Mouse (Mus musculus) midbrain, embryonic 16.5 days (tissue): Measurements from ENCODE around the gene Atp6v1a. TPM values are rescaled to one million over a fixed set of nuclear protein-coding genes. Genes with fewer than 3 reads are reported as not detected.
A peak's percentile ranks its signal among the peaks of the same experiment; 100 is the strongest.

Source experiments
- ATAC-seq: fragments of 200-750 bp; cut with Nextera tagmentation; 2 replicates; pipeline ENCODE4 v1.8.0; 2017; ENCODE audit warnings: moderate TSS enrichment
- H3K27ac ChIP-seq: fragments of 300-500 bp; sonication (generic); 2 replicates; pipeline ENCODE4 v1.5.1; 2014; ENCODE audit warnings: mild to moderate bottlenecking, low read length, mixed read lengths
- H3K27me3 ChIP-seq: fragments of 300-500 bp; sonication (generic); 2 replicates; pipeline ENCODE4 v1.6.1; 2014; ENCODE audit warnings: low read depth, low read length, mixed read lengths; ENCODE audit not compliant: control insufficient read depth, insufficient read depth
- H3K36me3 ChIP-seq: fragments of 300-500 bp; sonication (generic); 2 replicates; pipeline ENCODE4 v1.6.1; 2014; ENCODE audit warnings: mild to moderate bottlenecking, low read length, moderate library complexity, mixed read lengths; ENCODE audit not compliant: control insufficient read depth, insufficient read depth
- H3K4me1 ChIP-seq: fragments of 300-500 bp; sonication (generic); 2 replicates; pipeline ENCODE4 v1.6.1; 2014; ENCODE audit warnings: mild to moderate bottlenecking, low read length, mixed read lengths; ENCODE audit not compliant: control insufficient read depth, insufficient read depth
- H3K4me2 ChIP-seq: fragments of 300-500 bp; sonication (generic); 2 replicates; pipeline ENCODE4 v1.6.1; 2014; ENCODE audit warnings: mild to moderate bottlenecking, low read length, mixed read lengths
- H3K4me3 ChIP-seq: fragments of 300-500 bp; sonication (generic); 2 replicates; pipeline ENCODE4 v1.5.1; 2014; ENCODE audit warnings: low read depth, mild to moderate bottlenecking, low read length, moderate library complexity, mixed read lengths
- H3K9ac ChIP-seq: fragments of 300-500 bp; sonication (generic); 2 replicates; pipeline ENCODE4 v1.6.1; 2014; ENCODE audit warnings: low read depth, low read length, mixed read lengths
- H3K9me3 ChIP-seq: fragments of 300-500 bp; sonication (generic); replicated peaks from 2 replicates; pipeline ENCODE4 v1.6.1; 2014; ENCODE audit warnings: mild to moderate bottlenecking, low read length, mixed read lengths; ENCODE audit not compliant: control insufficient read depth, poor library complexity, severe bottlenecking
- WGBS: fragments of 180-500 bp; shearing (Covaris S2); extraction: QIAGEN DNeasy Blood & Tissue Kit; methylation state at CpG from one replicate; pipeline ENCODE4 v1.1.7; 2014; 5-methylcytosine and 5-hydroxymethylcytosine counted together
- polyA plus RNA-seq: library from polyadenylated mRNA; unstranded; fragments of >200 nt; fragmentation: Nextera tagmentation; extraction: Ambion mirVana; gene quantifications from 2 replicates; pipeline ENCODE4 v1.2.1, GENCODE M21; 2015

The Atp6v1a gene
- polyA plus RNA-seq, 1 experiment from 2014 or later, result 172 TPM

DNA sequence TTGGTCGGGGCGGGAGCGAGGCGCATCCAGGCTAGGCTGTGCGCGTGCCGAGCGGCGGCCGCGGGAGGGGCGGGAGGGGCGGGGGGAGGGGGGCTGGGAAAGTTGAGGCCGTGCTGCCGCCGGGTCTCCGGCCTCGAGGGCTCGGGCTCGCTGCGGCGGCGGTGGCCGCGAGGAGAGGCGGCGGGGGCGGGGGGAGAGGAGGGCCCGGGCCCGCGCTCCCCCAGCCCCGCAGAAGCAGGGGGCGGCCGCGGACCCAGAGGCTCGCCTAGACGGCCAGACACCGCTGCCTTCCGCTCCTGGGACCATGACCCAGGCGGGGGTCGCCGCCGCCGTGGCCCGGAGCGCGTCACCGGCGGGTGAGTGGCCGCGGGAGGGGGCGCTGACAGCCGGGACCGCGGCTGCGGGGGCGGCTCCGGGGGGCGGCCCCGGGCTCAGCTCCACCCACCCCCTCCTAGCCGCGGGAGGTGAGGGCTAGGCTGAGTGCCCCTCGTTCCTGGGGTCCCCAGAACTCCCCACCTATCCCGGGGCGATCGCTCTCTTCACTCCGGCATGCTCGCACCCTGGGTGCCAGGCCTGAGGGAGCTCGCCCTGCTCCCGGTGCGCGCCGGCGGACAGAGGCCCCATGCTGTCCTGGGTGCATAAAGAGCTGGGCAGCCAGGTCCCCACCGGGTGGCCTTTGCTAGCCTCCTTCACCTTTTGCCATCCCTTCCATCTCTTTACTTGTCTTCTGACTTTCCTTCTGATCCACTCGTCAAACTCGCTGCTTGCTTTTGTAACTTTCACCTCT, 33.8 kb upstream of the Atp6v1a start, which contains the start of gene Usf3:
Gene Usf3 (plus strand): TSS at position 92 of the 787 bp plus-strand sequence.
- peak within 1 kb of the TSS; percentile 78 for H3K9ac ChIP-seq
- H3K36me3 ChIP-seq, result no peaks in the 10 kb centered on the region
- no peaks in the 10 kb centered on the region for H3K27me3 ChIP-seq
- peak within 1 kb of the TSS; percentile 75 for H3K4me3 ChIP-seq
- WGBS, result 0% methylated on average over 34 of the region's 77 CpGs
- H3K9me3 ChIP-seq, result no peaks in the 10 kb centered on the region
- peak within 1 kb of the TSS; percentile 83 for H3K27ac ChIP-seq
- peak; percentile 70 for ATAC-seq
- H3K4me1 ChIP-seq, result peaks cover 18% of the 10 kb centered on the region
- peak within 1 kb of the TSS; percentile 94 for H3K4me2 ChIP-seq

DNA sequence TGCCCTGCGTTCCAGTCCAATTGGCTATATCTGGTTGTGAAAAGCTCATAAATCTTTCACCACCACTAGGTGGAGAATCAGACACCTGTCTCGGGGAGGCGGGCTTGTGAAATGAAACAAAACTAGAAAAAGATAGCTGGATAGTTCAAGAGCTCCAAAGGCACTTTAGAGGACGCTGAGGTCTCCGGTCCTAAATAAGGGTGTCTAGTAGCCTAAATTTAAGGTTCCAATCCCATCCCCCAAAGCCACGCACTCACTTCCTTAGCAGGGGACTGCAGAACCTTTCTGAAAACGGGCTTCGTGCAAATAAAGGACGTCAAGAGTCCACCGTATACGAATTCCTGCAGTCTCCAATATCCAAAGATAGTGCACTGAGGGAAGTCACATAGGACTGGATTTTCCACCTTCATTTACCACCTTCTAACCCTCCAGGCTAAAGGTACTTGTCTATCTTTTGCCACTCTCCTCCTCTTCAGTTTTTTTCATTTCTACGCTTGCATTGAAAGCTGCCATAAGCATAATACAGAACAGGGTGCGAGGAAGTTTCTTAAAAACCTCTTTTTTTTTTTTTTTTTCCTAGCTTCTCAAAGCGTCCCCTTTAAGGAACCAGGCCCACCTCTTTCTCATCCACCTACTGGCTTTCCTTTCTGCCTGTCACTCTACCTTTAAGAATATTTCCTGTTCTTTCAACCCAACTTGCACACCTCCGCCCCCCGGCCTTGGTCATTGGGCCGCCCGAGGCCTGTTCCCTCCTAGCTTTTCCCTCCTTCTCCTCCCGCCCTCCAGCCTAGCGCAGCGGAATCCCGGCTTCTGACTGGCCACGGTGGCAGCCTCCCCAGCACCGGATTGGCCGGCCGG, 33.0 kb upstream of the Atp6v1a start:
- Histone ChIP-seq H3K27ac (peak overlapping the region; percentile 83), H3K9me3 (no peaks in the 10 kb centered on the region), H3K4me1 (peaks cover 18% of the 10 kb centered on the region), H3K36me3 (no peaks in the 10 kb centered on the region), H3K9ac (peak overlapping the region; percentile 78), H3K27me3 (no peaks in the 10 kb centered on the region), H3K4me2 (peak overlapping the region; percentile 94), H3K4me3 (peak overlapping the region; percentile 75)
- WGBS, result under 1% methylated on average over 26 of the region's 26 CpGs
- peak; percentile 100 for ATAC-seq

DNA sequence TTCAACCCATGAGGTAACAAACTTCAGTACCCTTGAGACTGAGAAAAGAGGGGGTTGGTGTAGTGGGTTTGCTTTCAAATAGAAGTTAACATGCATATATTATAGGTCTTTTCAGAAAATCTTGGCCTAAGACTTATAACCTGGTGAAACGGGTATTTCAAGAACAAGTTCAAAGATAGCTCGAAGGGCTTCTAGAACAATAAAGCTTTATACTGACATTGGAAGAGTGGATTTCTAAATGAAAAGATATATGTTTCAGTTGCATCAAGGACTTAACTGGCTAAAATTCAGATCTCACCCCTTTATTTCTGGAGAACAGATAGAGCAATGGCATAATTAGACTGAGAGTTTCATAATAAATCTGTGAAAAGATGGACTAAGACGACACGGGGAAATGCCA, 29.5 kb upstream of the Atp6v1a start:
- H3K9ac ChIP-seq, result no peak overlapping the region
- H3K27ac ChIP-seq, result no peak overlapping the region
- 89% methylated on average over 4 of the region's 4 CpGs for WGBS
- H3K4me1 ChIP-seq, result peaks cover 5% of the 10 kb centered on the region
- no peaks in the 10 kb centered on the region for H3K9me3 ChIP-seq
- H3K4me3 ChIP-seq, result no peak overlapping the region
- no peaks in the 10 kb centered on the region for H3K36me3 ChIP-seq
- ATAC-seq, result no peak
- no peak overlapping the region for H3K4me2 ChIP-seq
- no peaks in the 10 kb centered on the region; the same call in 1 of the 2 replicates for H3K27me3 ChIP-seq

DNA sequence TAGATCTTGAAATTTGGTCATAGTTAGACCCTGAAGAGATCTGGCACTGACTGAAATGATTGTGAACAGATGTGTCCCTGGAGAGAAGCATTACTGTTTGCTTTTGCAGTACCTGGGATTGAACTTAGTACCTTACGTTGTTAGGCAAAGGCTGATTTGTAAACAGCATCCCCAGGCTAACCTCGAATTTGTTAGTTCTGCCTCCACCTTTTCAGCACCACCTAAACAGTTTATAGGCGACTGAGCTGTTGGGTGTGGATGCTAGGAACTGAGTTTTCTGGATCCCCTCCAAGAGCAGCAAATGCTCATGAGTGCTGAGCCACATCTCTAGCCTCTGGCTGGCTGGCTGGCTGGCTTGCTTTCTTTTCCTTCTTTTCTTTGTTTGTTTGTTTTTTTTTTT, 25.7 kb upstream of the Atp6v1a start:
- whole genome bisulfite sequencing, result 77% methylated on average over 3 of the region's 3 CpGs
- no peaks in the 10 kb centered on the region for H3K4me1 ChIP-seq
- no peak overlapping the region for H3K4me2 ChIP-seq
- H3K27ac ChIP-seq, result no peak overlapping the region
- 0 out of 2 replicates have a peak, but pooled peaks cover 3% of the 10 kb centered on the region for H3K36me3 ChIP-seq
- no peak overlapping the region for H3K4me3 ChIP-seq
- H3K27me3 ChIP-seq, result no peaks in the 10 kb centered on the region; the same call in 1 of the 2 replicates
- no peaks in the 10 kb centered on the region for H3K9me3 ChIP-seq
- ATAC-seq, result no peak
- no peak overlapping the region for H3K9ac ChIP-seq

DNA sequence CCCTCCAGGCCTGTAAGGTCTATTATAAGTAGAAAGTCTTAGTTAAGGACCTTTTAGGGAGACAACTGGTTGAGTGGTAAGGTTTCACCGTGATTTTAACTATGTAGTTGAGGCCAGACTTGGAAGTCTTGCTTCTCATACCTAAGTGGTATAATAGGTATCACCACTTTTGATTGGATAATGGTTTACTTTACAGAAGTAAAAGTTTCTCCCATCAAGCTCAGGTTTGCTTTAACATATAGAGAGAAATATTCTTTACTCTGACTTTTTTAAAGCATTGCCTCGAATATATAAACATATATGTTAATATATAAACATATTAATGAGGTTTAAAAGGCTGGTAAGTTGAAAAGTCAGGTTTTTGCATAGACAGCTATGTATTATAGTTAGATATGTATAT, 24.3 kb upstream of the Atp6v1a start:
- no peaks in the 10 kb centered on the region for H3K4me1 ChIP-seq
- no peak overlapping the region for H3K9ac ChIP-seq
- H3K4me3 ChIP-seq, result no peak overlapping the region
- no peaks in the 10 kb centered on the region; the same call in 1 of the 2 replicates for H3K27me3 ChIP-seq
- H3K27ac ChIP-seq, result no peak overlapping the region
- ATAC-seq, result no peak
- WGBS, result 91% methylated on average over 2 of the region's 2 CpGs
- H3K36me3 ChIP-seq, result 0 out of 2 replicates have a peak, but pooled peaks cover 3% of the 10 kb centered on the region
- H3K4me2 ChIP-seq, result no peak overlapping the region
- H3K9me3 ChIP-seq, result no peaks in the 10 kb centered on the region

DNA sequence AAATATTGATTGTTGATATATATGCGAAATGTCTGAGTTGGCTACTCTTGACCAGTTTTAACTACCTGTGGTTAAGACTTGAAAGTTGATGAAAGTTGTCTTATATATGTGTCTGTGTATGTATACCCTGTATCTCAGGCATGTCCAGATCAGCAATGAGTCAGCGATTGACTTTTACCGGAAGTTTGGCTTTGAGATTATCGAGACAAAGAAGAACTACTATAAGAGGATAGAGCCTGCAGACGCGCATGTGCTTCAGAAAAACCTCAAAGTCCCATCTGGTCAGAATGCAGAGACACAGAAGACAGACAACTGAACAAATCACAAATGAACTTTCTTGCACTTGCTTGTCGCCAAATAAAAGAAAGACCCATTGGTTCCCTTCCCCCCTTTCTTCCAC, 19.8 kb upstream of the Atp6v1a start:
- ATAC-seq, result no peak
- H3K9me3 ChIP-seq, result no peaks in the 10 kb centered on the region
- 93% methylated on average over 7 of the region's 7 CpGs for WGBS
- H3K4me1 ChIP-seq, result no peaks in the 10 kb centered on the region
- H3K4me3 ChIP-seq, result no peak overlapping the region
- H3K36me3 ChIP-seq, result 0 out of 2 replicates have a peak, but pooled peaks cover 3% of the 10 kb centered on the region
- no peak overlapping the region for H3K4me2 ChIP-seq
- no peak overlapping the region for H3K27ac ChIP-seq
- no peak overlapping the region for H3K9ac ChIP-seq
- no peaks in the 10 kb centered on the region for H3K27me3 ChIP-seq

DNA sequence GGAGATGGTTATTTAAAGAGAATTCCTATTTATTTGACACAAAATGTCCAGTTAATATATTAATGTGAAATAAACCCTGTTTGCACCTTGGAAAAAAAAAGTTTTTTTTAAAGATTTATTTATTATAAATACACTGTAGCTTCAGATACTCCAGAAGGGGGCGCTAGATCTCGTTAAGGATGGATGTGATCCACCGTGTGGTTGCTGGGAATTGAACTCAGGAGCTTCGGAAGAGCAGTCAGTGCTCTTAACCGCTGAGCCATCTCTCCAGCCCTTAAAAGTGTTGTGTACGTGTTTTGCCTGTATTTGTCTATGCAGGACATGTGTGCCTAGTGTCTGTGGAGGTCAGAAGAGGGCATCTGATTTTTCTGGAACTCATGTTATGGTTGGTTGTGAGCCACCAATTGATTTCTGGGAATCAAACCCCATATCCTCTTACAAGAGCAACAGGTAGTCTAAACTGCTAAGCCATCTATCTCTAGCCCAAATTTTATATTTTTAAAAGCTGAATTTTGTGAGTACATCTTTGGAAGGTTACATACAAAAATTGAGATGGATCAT, 15.1 kb upstream of the Atp6v1a start:
- no peaks in the 10 kb centered on the region for H3K36me3 ChIP-seq
- H3K9ac ChIP-seq, result no peak overlapping the region
- no peak for ATAC-seq
- 70% methylated on average over 6 of the region's 6 CpGs for WGBS
- no peaks in the 10 kb centered on the region for H3K4me1 ChIP-seq
- H3K27ac ChIP-seq, result no peak overlapping the region
- no peaks in the 10 kb centered on the region for H3K9me3 ChIP-seq
- no peak overlapping the region for H3K4me2 ChIP-seq
- no peaks in the 10 kb centered on the region for H3K27me3 ChIP-seq
- H3K4me3 ChIP-seq, result no peak overlapping the region

DNA sequence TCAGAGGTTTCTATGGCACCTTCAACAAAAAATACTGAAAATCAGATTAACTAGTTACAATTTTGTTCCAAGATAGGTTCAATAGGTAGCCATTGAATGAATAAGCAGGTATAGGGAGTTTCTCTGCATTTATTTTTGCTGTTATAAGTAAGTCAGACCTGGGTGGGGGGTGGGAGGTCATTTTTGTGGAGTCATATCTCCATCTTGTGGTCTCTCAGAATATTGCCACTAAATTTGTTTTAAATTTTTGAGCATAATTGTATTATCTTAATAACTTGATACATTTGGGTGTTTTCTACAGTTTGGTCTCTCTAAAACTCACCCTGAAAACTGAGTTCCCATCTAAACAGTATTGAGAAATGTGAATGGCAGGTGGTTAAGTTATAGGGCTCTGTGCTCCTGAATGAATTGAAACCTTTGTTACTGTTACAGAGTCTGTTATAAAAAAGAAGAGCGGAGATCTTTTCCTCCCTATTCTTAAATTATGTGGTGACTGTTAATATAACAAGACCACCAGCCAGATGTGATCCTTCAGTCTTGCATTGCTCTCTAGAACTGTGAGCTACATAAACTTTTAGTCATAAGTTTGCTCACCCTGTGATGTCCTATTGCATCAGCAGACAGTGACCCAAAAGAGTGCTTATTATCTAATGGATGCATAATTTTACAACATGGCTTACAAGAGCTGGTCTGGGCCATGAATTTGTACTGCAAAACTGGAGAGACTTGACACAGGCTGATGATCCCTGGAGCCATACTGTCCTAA, 9.7 kb upstream of the Atp6v1a start:
- WGBS, result 100% methylated on average over 1 of the region's 1 CpGs
- no peak overlapping the region for H3K4me3 ChIP-seq
- no peak overlapping the region for H3K9ac ChIP-seq
- H3K36me3 ChIP-seq, result no peaks in the 10 kb centered on the region
- no peak overlapping the region for H3K4me2 ChIP-seq
- H3K4me1 ChIP-seq, result 0 out of 2 replicates have a peak, but pooled peaks cover 2% of the 10 kb centered on the region
- no peak overlapping the region for H3K27ac ChIP-seq
- H3K9me3 ChIP-seq, result no peaks in the 10 kb centered on the region
- no peak for ATAC-seq
- no peaks in the 10 kb centered on the region for H3K27me3 ChIP-seq
